18 mouse cellular contexts compared by ENCODE assay signal in genomic region chr12:27143310-27143709, GRCm38 (mm10).
DNase-seq lines count a peak whose midpoint lies in the region; ATAC-seq and TF ChIP-seq lines count a peak whose summit lies in the region.
"Had no signal": no experiment of that assay in that cellular context is flagged by ENCODE, and none has a peak within 500 bp of the region (broad histone marks: within the 10 kb centered on the region; RNA-seq: fewer than 3 reads in every experiment).

No protein-coding gene starts in this region.

- no peak for TF ChIP-seq CTCF in E14TG2a.4 (conservative IDR thresholded peaks at IDR 0.05; ENCODE audit: low read length)

- H3K9me3 ChIP-seq in forebrain, embryonic 13.5 days (replicated peaks), result no peaks in the 10 kb centered on the region
- no peaks in the 10 kb centered on the region for H3K9me3 ChIP-seq in forebrain, embryonic 16.5 days (ENCODE audit: control insufficient read depth, low read length)
- H3K9me3 ChIP-seq in E14TG2a.4 (ENCODE audit: low read length), result no peaks in the 10 kb centered on the region
- no peaks in the 10 kb centered on the region for H3K9me3 ChIP-seq in hindbrain, embryonic 11.5 days (ENCODE audit: control insufficient read depth, low read length)
- H3K9me3 ChIP-seq in midbrain, embryonic 14.5 days (ENCODE audit: control insufficient read depth, low read length), result no peaks in the 10 kb centered on the region
- H3K9me3 ChIP-seq: embryonic facial prominence, embryonic 13.5 days had no signal

- WGBS in forebrain, embryonic 13.5 days, result 55% methylated on average over 8 of the region's 8 CpGs
- 49% methylated on average over 8 of the region's 8 CpGs for WGBS in forebrain, embryonic 16.5 days
- WGBS in hindbrain, embryonic 11.5 days, result 71% methylated on average over 8 of the region's 8 CpGs
- 65% methylated on average over 8 of the region's 8 CpGs for WGBS in midbrain, embryonic 14.5 days

- H3K4me1 ChIP-seq in forebrain, embryonic 13.5 days, result peaks cover 32% of the 10 kb centered on the region
- peaks cover 22% of the 10 kb centered on the region for H3K4me1 ChIP-seq in forebrain, embryonic 16.5 days (replicated peaks; ENCODE audit: control insufficient read depth, insufficient read depth, low read length)
- H3K4me1 ChIP-seq in E14TG2a.4 (replicated peaks; ENCODE audit: low read depth, low read length), result peaks cover 47% of the 10 kb centered on the region
- H3K4me1 ChIP-seq in hindbrain, embryonic 11.5 days (replicated peaks; ENCODE audit: control insufficient read depth, insufficient read depth, low read length), result peaks cover 7% of the 10 kb centered on the region; the same call in 1 of the 2 replicates
- H3K4me1 ChIP-seq in midbrain, embryonic 14.5 days (ENCODE audit: control insufficient read depth, insufficient read depth, low read length), result peaks cover 29% of the 10 kb centered on the region

- H3K36me3 ChIP-seq in forebrain, embryonic 13.5 days (ENCODE audit: poor library complexity, severe bottlenecking), result no peaks in the 10 kb centered on the region
- H3K36me3 ChIP-seq in forebrain, embryonic 16.5 days (ENCODE audit: control insufficient read depth, insufficient read depth), result no peaks in the 10 kb centered on the region
- H3K36me3 ChIP-seq in E14TG2a.4 (ENCODE audit: insufficient read depth, low read length), result no peaks in the 10 kb centered on the region
- no peaks in the 10 kb centered on the region for H3K36me3 ChIP-seq in hindbrain, embryonic 11.5 days (ENCODE audit: control insufficient read depth, insufficient read depth, low read length)
- no peaks in the 10 kb centered on the region for H3K36me3 ChIP-seq in midbrain, embryonic 14.5 days (ENCODE audit: control insufficient read depth, insufficient read depth, low read length)
- H3K36me3 ChIP-seq: embryonic facial prominence, embryonic 13.5 days had no signal

- no peaks in the 10 kb centered on the region for H3K27me3 ChIP-seq in forebrain, embryonic 13.5 days
- no peaks in the 10 kb centered on the region for H3K27me3 ChIP-seq in forebrain, embryonic 16.5 days (replicated peaks; ENCODE audit: control insufficient read depth, insufficient read depth, low read length)
- no peaks in the 10 kb centered on the region for H3K27me3 ChIP-seq in E14TG2a.4 (ENCODE audit: insufficient read depth, low read length)
- H3K27me3 ChIP-seq in hindbrain, embryonic 11.5 days (ENCODE audit: control insufficient read depth, insufficient read depth, low read length), result no peaks in the 10 kb centered on the region
- no peaks in the 10 kb centered on the region for H3K27me3 ChIP-seq in midbrain, embryonic 14.5 days (ENCODE audit: control insufficient read depth, insufficient read depth, low read length)
- H3K27me3 ChIP-seq: embryonic facial prominence, embryonic 13.5 days had no signal

- DNase-seq in hindbrain, embryonic 11.5 days (ENCODE audit: low spot score), result no peak
- no peak for DNase-seq in midbrain, embryonic 14.5 days
- DNase-seq in testis, postnatal 10 days (ENCODE audit: low spot score), result no peak
- DNase-seq in right cerebral cortex, adult 18-20 months, result no peak
- no peak for DNase-seq in spleen, adult 12 weeks (ENCODE audit: low spot score)
- DNase-seq: adrenal gland, postnatal 14 days; cerebellum, adult 8-10 months; heart, adult 18-20 months; kidney, adult 18-20 months; kidney, postnatal 4 days; lung, adult 18-20 months; lung, postnatal 36 days; retina, postnatal 1 day; thymus, adult 2 months had no signal

- no peak overlapping the region for H3K4me3 ChIP-seq in forebrain, embryonic 13.5 days
- H3K4me3 ChIP-seq in forebrain, embryonic 16.5 days (replicated peaks; ENCODE audit: low read length), result no peak overlapping the region
- H3K4me3 ChIP-seq in E14TG2a.4 (replicated peaks; ENCODE audit: low read length), result peak overlapping the region; percentile 50
- H3K4me3 ChIP-seq in hindbrain, embryonic 11.5 days (ENCODE audit: low read depth, low read length), result no peak overlapping the region
- H3K4me3 ChIP-seq in midbrain, embryonic 14.5 days (replicated peaks; ENCODE audit: low read depth, low read length), result no peak overlapping the region
- H3K4me3 ChIP-seq: embryonic facial prominence, embryonic 13.5 days had no signal

- H3K4me2 ChIP-seq in forebrain, embryonic 13.5 days, result no peak overlapping the region
- H3K4me2 ChIP-seq in forebrain, embryonic 16.5 days (ENCODE audit: low read length), result no peak overlapping the region
- no peak overlapping the region for H3K4me2 ChIP-seq in hindbrain, embryonic 11.5 days (replicated peaks; ENCODE audit: low read depth, low read length)
- H3K4me2 ChIP-seq in midbrain, embryonic 14.5 days (ENCODE audit: low read length), result no peak overlapping the region
- H3K4me2 ChIP-seq: embryonic facial prominence, embryonic 13.5 days had no signal

- peak overlapping the region; percentile 17; the same call in 1 of the 2 replicates for H3K27ac ChIP-seq in forebrain, embryonic 13.5 days
- no peak overlapping the region for H3K27ac ChIP-seq in forebrain, embryonic 16.5 days (ENCODE audit: low read length)
- H3K27ac ChIP-seq in hindbrain, embryonic 11.5 days (ENCODE audit: low read depth, low read length), result peak overlapping the region; percentile 71
- peak overlapping the region; percentile 49 for H3K27ac ChIP-seq in midbrain, embryonic 14.5 days (replicated peaks; ENCODE audit: low read depth, low read length)
- H3K27ac ChIP-seq: embryonic facial prominence, embryonic 13.5 days had no signal

- no peak overlapping the region for H3K9ac ChIP-seq in forebrain, embryonic 13.5 days
- H3K9ac ChIP-seq in forebrain, embryonic 16.5 days (replicated peaks; ENCODE audit: low read depth, low read length), result no peak overlapping the region
- H3K9ac ChIP-seq in hindbrain, embryonic 11.5 days (ENCODE audit: low read depth, low read length), result no peak overlapping the region
- no peak overlapping the region for H3K9ac ChIP-seq in midbrain, embryonic 14.5 days (replicated peaks; ENCODE audit: low read length)
- H3K9ac ChIP-seq: embryonic facial prominence, embryonic 13.5 days had no signal

- ATAC-seq in forebrain, embryonic 13.5 days, result no peak
- ATAC-seq in forebrain, embryonic 16.5 days, result no peak; the same call in 1 of the 2 replicates
- no peak for ATAC-seq in hindbrain, embryonic 11.5 days (ENCODE audit: low FRiP score)
- 0 out of 2 replicates have a peak, but pooled peaks have one; percentile 17 for ATAC-seq in midbrain, embryonic 14.5 days (ENCODE audit: low FRiP score, low TSS enrichment)
